Mouse (Mus musculus) heart, adult 8-10 months (tissue): ENCODE measurements around the gene Pbx3. TPM values are rescaled to one million over a fixed set of nuclear protein-coding genes. Genes with fewer than 3 reads are reported as not detected.

Experiments
- DNase-seq: peaks from one replicate; pipeline ENCODE4 v3.0.0; 2022; ENCODE audit warnings: low spot score
- total RNA-seq, 4 experiments: library from RNA; stranded (reverse); gene quantifications; 2 replicates each; pipeline ENCODE4 v1.2.4; 2022

Gene Pbx3
- 10 to 100 TPM in 2 of 4 experiments, 1 to 10 TPM in 2; 7.8 to 11.4 (median 10.0) TPM for total RNA-seq

DNA sequence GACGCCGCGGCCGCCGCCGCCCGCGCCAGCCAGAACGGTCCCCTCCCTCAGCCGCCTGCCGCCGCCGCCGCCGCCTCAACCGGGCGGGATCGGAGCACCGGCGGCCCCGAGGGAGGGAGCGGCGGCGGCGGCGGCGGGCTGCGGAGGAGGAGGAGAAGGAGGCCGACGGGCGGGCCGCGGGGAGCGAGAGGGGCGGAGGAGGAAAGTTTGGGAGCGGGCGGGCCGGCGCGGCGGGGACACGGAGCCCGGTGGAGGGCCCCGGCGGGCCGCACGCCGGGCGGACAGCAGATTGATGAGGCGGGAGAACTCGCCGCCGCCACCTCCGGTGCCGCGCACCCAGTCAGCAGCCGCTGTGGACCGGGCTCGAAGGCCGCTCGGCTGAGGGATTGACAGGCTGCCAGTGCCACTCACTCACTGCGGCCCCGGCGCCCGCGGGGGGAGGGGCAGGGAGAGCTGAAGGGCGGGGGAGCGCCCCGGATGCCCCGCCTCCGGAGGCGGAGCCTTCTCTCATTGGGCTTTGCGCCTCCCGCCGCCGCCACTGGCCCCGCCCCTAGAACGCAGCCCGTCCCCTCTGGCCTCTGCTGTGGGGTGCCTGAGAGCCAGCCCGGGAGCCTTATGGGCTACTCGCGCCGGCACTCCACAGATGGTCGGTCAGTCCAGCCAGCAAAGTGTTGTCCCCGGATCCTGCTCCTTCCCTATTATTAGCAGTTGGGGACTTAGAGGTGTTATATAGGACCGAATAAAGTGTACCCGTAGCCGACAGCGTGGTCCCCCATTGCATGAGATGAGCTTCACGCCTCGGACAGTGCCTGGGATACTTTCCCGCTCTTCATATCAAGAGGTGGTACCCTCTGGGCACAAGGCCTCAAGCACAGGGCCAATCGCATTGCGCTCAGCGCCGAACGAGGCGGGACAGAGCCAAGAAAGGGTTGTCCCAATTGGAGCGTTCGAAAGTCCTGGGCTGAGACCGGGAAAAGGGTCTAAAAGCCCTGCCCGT, at the start of gene Pbx3:
Gene Pbx3, minus strand, starts transcription at position 838 of the 997 bp plus-strand sequence.
- DNase-seq = peak; percentile 92

DNA sequence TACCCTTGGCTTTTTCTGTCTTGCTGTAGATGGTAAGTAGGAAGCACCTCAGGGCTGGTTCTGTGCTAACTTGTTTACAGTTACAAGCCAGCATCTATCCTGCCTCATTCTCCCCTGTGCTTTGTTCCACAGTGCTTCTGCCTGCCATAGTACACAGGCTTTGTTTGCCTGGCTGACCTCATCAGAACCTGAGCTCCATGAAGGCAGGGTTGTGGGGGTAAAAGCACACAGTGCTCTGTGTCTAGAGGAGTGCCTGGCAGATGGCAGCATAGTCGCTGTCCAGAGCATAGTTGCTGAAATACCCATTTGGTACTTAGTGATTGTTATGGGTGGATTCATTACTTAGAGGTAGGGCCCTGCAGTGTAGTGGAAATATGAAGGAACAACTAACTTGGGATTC, 47.3 kb upstream of the Pbx3 start:
- DNase-seq = no peak

DNA sequence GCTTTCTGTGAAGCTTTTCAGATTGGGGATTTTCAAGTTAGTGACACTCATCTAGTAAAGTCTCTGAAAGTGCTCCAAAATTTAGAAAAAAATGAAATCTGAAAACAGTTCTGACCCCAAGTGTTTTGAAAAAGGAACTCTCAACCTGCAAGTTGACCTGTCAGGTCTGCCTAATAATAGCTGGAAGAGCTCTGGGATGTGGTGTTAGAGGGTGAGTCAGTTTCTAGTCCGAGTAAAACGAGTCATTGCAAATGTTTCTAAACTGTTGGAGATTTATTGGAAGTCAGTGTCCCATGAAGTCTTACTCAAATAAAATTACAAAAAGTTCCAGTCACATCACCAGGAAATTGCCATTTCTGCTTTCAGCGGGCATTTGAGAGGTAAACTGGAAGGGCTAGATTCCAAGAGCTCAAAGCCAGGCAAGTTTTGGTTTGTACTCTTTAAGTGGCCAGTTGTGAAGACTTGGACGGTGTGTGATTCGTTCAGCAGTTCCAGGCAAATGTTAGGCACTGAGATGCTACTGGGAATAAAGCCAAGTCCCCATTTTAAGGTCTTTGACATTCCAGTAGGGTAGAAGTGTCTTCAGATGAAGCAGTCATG, 36.9 kb upstream of the Pbx3 start:
- DNase-seq = no peak

DNA sequence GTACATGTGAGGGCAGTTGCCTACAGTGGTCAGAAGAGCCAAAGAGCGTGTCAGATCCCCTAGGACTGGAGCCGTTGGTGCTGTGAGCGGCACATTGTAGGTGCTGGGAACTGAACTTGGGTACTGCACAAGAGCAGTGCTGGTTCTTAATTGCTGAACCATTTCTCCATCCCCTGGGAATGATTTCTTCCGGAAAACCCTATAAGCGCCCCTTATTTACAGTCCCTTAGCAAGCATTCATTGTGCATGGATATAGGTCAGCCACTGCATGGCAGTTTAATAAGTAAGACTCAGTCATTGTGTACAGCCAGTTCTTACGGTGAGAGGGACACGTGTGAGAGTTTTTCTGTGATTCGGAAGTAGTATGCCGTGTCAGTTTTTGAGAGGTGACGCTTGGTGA, 35.4 kb upstream of the Pbx3 start:
- no peak for DNase-seq

DNA sequence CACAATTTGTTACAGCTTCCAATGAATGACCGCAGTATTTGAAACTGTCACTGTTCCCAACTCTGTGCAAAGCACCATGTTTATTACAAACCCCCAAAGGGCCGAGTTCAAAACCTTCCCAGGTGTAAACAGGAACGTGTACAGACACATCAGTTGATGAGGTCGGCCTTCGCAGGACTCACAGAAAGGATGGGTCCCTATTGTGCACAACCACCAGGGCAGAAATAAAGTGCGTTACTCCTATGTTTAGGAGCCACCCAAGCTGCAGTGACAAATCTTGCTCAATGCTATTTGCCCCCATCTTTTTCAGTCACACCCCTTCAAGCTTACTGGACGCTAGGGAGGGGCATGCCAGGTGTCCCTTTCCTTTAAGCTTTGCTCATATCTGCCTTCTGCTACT, 34.7 kb upstream of the Pbx3 start:
- DNase-seq = no peak

DNA sequence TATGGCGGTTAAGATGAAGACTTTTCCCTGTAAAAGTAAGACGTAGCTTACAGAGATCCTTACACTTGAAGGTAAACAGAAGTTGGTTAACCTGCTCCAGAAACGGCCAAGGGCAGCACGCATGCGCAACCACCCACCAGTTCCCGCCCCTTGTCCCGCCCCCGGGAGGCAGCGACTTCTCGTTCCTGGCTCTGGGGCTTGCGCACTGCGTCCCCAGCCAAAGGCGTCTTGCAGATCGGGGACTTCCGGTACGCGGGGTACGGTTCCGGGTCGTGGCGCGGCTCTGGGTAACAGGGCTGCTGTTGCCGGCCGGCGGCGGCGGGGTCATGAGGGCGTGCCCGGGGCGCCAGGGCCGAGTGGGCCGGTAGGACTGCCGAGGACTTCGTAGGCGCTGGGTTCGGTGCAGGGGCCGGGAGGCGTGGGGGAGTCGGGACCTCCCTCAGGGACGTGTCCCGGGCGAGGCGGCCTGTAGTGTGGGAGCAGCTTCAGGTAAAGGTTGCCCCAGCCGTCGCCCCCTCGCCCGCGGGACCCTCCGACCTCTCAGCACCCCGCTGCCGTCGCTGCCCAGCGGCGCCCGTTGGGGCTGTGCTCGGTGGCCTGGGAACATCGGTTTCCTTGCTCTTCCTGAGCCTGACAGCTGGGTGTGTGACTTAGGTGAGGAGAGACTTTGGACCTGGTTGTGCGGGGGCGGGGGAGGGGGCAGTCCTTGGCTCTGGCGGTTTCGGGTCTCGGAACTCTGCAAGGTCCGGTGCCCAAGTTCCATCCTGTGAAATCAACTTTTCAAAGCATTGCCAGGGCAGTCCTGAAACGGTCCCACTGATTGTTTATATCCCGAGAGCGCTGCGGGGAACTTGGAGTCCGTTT, 33.9 kb upstream of the Pbx3 start, which contains the start of gene Mapkap1:
Gene Mapkap1, plus strand, starts transcription at position 171 of the 864 bp plus-strand sequence.
- peak; percentile 98 for DNase-seq

DNA sequence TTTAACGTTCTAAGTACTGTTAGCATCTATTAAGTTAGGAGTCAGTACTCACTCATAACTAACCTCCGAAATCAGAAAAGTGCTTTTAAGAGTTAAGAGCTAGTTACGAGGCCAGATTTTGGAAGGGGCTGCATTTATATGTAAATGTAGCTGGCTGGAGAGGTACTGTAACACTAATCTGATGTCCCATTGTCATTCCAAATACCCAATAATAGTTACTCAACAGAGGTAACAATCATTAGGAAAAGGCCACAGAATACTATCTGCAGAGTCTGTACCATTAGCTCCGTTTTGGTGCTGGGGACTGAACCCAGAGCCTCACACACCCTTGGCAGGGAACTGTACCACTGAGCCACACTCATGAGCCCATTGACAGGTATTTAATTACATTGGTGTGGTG, 26.6 kb upstream of the Pbx3 start:
- DNase-seq = no peak

DNA sequence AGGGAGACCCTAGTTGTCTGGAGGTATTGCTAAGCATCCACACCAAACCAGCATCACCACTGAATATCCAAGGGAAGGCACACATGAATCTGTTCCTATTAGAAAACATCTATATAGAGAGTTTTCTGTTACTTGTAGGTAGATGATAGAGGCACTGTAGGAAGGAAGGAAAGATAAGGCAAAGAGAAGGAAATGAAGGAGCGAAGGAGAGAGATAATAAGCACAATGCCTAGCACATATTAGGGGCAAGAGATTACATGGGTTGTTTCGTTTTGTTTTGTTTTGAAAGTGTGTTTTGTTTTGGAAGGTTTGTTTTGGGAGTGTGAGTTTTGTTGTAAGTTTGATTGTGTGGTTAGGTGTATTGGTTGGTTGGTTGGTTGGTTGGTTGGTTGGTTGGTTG, 6.0 kb upstream of the Pbx3 start:
- no peak for DNase-seq

DNA sequence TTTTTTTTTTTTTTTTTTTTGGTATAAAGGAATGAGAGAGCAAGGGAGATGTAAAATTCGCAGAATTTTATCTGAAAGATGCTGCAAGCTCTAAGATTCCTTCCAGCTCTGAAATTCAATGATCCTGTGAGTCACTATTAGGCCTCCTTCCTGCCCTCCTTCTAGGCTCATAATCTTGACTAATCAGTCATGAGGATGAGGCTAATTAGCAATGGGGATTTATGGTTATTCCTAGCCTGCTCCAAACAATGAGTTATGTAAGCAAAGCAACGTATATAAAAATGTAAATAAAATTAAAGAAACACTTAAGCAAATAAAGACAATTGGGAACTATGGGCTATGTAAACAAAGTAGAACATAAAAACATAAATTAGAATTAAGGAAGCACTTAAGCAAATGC, 1.4 kb upstream of the Pbx3 start:
- no peak for DNase-seq

DNA sequence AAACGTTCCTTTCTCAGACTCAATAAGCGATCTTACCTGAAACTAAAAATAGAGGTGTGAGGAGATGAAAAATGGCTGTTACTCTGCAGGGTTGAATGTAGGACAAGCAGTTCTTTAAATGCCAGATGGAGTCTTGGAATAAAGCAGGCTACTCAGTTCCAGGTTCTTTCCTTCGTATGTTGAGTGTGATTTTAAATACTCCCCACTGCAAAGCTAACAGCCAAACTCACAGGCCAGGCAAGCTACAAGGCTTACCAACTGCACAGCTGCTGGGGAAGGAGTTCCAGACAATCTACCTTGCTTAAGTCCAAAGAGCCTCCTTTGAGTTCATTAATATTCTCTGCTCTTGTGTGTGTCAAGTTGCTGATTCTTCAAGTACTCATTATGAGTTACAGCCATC, 944 bp upstream of the Pbx3 start:
- DNase-seq = no peak

DNA sequence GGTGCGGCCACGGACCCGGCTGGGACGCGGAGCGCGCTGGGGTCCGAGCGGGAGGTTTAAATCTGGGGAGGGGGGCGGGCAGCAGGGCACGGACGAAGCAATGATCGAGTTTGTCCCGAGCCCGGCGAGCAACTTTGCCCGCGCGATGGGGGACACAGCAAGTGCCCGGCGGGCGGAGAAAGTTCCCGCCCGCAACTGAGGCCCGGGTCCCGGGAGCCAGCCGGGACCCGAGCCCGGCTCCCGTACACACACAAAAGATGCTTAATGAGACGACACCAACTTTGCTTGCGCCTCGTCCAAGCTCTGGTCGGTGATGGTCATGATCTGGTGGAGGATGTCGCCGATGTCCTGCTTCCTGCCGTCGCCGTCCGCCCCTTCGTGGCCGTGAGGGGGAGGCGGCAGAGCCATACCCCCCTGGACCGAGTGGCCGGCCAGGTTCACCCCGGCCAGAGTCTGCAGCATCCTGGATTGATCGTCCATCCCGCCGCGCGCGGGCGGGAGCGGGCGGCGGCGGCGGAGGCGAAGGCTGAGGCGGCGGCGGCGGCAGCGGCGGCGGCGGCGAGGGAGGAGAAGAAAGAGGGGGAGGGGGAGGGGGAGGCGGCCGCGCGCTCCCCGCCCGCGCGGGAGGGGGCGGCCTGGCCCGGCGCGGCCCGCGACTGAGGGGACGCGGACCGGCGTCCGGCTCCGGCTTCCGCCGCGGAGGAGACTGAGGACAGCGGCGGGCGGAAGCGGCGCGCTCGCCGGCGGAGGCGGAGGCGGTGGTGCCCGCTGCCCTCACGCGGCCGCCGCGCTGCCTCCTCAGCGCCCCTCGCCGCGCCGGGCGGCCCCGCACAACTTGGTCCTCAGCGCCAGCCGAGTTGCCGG, 1.3 kb downstream of the Pbx3 start:
- no peak for DNase-seq

DNA sequence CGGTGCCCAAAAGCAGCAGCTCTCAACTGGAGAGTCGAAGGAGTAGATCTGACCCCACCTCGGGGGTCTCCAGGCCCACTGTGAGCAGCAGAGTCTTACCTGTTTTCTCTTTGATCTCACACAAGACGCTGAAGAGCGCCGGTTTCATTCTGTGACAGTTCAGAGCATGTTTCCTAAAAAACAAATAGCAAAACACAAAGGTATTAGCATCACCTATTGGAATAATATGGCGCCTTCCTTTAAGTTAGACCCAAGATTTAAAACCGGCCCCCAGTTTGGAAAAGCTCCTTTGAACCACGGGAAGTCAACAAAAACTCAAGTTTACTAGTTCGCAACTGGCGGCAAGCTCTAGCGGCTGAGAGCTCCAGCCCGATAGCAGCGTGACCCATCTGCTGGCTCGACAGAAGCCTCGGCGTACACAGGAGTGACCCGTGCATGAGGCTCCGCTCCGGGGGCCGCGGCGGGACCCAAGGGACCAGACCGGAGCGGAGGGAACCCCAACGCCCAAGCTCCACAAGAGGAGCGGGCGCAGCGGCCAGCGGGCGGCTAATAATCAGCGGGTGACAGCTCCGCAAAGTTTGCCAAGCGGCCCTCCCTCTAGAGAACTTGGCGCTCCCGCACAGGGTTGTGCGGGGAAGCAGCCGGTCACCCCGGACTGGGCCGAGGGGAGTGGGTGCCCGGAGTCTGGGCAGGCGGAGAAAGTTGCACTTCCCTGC, 2.1 kb downstream of the Pbx3 start:
- DNase-seq = peak; percentile 21

DNA sequence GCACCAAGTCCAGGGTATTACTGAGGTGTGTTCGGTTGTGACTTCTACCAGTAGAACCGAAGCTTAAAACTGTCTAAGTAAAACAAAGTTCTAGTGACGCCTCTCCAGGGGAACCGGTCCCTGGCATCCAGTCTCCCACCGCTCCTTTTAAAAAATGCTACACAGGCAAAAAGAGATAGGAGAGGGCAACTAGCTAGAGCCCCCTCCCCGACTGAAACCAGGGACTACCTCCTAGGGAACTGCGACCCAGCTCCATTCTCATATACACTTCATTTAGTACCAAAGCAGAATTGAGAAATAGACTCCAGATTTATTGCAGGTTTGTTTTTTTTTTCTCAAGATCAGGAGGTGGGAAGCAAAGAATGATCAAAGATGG, 2.6 kb downstream of the Pbx3 start:
- no peak for DNase-seq

DNA sequence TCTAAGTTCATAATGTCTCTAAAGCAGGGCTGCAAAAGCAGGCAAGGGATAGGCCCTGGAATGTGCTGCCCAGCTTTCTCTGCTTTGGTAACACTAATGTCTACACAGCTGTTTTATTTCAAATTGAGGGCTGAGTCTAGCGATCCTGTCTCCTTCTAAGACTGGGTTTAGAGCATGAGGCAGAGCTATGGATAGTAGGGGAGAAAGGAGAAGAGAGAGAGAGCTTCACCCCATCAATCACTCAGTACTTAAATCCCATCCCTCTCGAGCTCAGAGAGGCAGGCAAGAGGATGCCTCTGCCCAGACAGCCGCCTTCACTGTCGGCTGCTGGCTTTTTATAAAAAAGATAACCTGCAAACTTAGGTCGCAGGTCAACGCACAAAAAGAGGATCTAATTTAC, 4.5 kb downstream of the Pbx3 start:
- no peak for DNase-seq

DNA sequence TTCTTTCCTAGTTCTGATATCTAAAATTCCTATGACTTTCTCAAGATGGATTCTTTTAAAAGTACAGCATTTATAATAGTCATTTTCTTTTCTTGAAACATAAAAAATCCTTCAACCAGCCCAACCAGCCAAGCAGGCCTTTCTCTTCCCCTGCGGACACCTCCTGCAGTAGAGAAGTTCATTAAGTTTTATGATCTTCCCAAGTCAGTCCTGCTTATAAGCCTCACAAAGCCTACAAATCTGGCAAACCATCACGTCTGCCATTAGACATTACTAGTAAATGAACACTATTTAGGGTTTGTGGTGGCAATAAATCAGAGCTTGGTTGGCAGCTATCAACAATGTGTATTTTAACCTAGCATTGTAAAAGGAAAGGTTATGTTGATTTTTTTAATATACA, 5.9 kb downstream of the Pbx3 start:
- no peak for DNase-seq

DNA sequence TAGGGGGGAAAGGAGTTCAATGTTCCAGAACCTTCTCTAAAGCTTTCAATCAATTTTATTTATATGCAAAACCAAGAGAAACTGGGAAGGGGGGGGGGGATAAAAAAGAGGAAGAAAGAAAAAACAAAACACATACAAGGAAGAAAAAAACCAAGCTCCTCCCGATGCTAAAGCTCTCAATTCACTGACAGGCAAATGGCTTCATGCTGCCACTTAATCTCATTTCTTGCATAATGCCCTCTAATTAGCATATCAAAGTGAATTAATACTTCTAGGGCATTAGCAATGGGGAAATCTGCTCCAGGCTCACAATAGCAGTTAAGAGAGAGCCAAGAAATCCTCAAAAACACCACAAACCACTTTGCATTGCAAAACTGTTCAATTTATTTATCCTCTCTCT, 9.3 kb downstream of the Pbx3 start:
- no peak for DNase-seq

DNA sequence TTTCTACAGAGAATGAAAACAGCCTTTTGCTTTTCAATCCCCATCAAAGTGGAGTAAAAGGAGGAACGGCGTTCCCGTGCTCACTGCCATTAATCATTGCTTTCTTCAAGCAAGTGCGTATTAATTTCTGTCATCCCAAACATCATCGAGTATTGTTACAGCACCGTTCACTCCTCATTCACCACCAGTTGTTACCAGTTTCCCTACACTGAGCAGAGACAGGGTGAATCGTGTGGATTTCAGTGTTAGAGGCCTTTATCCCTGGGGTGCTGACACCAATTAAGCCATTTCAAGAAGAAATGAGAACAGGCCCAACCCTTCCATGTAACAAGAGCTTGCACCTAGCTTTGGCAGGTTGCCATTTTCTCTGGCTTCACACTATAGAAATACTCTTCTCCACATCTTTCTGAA, 17.1 kb downstream of the Pbx3 start:
- DNase-seq = no peak

DNA sequence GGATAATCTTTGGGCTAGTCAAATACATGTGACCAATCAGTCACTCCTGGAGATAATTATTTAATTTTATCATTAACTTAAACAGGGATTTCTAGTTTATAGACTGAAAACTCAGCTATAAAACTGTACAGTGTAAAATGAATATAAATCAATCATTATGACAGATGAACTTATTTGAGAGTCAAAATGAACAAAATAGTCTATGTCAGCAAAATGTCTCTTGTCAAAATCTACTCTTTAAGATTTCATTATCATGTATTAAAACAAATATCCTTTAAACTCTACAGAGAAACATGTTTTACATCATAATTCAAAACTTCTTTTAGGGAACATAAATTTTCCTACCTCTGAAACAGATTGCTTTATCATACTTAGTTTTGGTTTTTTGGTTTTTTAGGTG, 20.9 kb downstream of the Pbx3 start:
- DNase-seq = no peak

DNA sequence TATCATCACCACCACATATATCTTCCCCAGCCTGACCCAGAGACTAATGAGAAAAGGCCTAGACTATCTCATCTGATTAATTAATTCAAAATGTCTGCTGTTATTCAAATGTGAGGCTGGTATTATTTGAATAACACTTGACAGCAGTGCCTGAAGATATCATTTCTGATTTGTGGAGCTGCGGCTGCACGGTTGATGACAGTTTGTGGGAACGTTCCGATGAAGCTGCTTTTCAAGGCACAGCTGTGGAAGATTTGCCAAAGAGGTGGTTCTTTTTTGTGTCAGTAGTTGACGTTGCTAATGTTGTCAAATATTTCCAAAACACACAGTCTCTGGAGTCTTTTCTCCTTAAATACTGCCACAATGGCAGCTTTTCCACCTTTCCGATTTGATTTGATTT, 25.8 kb downstream of the Pbx3 start:
- no peak for DNase-seq

DNA sequence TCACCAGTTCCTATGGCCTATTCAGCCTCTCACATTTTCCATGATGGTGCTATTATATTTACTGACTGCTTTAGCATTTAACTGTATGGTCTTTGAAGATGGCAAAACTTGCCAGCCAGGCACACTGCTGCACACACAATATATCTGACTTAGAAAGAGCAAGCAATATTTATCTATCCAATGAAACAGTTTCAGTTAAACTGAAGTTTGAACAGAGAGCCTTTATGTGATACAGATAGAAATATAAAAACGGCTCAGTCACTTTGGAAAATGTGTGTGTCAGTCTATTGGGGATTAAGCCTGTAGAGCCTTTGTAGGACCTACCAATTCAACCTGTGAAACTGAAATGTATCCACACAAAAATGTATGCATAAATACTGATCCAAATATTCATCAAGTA, 74.3 kb downstream of the Pbx3 start:
- no peak for DNase-seq
